Mouse (Mus musculus): ENCODE results near the gene Selenbp2.
A peak's percentile ranks its signal among the peaks of the same experiment; 100 is the strongest.
"Not testable (repeated sequence)": the region's sequence is repeated elsewhere in the genome, so short reads cannot be mapped to it uniquely, and the experiment has no call there.

Selenbp2 gene

DNA sequence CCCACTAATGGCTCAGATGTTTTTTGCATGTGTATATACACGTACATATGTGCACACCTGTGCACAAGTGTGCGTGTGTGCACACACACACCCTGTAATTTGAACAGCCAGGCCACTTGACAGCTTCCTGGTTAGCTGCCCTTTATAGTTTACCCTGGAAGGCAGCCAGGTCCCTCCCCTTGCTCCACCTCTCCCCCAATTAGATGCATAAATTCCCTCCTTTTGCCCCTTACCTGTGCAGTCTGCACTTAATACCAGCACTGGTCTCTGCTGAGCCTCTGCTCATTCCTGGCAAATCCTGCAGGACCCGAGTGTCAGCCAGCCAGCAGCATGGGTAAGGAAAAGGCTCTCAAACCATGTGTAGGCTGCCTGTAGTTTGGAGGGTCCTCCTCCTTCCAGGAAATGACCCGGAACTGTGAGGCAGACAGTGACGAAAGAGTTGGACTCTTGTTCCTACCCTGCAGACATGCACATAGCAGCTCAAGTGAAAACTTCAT, at the start of gene Selenbp2:
Gene Selenbp2, plus strand, starts transcription at position 228 of the 497 bp plus-strand sequence.
- peak in 1 of 2 experiments; percentile 31 for DNase-seq (ENCODE audit: low spot score in 2 of 2)

DNA sequence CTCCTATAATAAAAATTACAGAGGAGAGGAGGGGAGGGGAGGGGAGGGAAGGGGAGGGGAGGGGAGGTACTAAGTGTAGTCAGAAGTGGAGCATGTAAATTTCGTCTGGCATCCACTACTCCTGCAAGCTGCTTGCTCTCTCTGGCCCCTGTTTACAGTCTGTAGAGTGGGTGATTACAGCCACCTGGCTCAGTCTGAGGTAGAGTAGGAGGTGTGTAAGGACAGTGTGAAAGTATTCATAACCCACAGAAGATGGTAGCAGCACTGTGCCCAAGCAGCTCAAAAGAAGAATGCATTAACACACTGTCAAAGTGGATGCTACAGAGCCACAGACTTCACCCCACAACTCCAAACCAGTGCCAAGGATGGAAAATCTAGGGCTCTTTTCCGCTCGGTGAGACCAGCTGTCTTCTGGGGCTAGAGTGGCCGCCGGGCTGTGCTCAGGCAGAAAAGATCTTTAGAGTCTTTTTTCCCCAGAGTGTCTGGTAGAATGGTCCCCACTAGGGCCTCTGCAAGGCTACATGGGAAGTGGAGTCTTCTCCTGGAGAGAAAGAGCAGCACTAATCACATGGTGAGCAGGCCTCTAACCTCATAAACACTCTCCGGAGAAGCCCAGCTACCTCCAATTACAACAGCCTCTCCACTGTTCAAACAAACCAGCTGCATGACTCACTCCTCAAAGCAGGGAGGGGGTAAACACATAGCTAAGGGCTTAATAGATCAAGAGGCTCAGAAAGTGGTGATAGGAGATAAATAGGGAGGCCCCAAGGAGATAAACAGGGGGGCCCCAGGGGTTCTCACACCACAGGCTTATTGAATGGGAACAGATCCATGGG, 44.4 kb upstream of the Selenbp2 start:
- peak; percentile 28 to 64 for DNase-seq (ENCODE audit: low spot score in 2 of 2)

DNA sequence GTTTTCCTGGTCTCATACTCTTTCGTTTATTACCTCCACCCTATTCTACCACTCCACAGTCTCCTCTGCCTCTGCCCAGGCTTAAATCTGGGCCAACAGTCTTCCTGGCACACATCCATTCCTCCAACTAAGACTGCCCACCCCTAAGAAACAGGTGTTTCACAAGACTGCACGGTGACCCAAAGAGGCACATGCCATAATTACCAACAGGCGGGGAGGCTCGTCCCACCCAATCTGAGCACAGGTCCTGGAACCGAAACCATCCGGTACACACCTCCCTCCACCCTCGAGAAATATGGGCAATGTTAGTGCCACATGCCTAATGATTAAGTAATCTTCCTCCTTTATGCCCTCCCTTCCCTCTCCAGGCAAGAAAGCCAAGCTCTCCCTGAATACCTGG, 42.9 kb upstream of the Selenbp2 start:
- DNase-seq (ENCODE audit: low spot score in 2 of 2): no peak

DNA sequence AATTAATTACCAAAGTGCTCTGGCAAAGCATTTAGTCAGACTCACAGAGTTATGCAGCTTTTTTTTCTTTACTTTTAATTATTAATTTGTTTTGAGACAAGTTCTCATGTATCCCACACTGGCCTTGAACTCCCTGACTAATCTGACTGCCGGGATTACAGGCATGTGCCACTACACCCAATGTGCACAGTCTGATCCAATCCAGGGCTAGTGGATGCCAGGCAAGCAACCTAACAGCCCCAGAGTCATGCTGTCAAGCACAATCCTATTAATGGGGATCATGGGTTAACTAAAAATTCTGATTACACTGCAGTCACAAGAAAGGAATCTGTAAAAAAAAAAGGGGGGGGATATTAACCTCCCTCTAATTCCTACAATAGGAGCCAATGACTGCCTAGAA, 39.4 kb upstream of the Selenbp2 start:
- DNase-seq (ENCODE audit: low spot score in 2 of 2): not testable (repeated sequence)

- DNase-seq (ENCODE audit: low spot score in 2 of 2): not testable (repeated sequence)
Observed at GRCm38 (mm10) chr3:94657852-94658739, 35.3 kb upstream of the Selenbp2 start.

DNA sequence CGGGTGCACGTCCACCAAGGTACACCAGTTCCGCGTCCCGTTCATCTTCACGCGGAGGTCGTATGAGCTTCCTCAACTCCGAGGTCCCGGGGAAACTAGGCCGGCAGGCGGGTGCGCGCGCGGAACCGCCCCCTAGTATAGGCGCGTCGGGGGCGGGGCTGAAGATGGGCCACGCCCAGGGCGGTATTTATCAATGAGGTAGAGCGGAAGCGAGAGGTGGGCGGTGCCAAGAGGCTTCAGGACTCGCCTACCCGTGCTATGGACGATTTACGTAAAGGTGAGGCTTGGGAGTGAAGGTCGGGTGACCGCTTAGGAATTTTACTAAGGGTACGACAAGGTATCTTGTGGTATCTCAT, 34.6 kb upstream of the Selenbp2 start, which contains the start of gene Tuft1:
Gene Tuft1, minus strand, starts transcription at position 133 of the 356 bp plus-strand sequence.
- peak; percentile 67 to 79 for DNase-seq (ENCODE audit: low spot score in 2 of 2)

- DNase-seq (ENCODE audit: low spot score in 2 of 2): not testable (repeated sequence)
Observed at GRCm38 (mm10) chr3:94659142-94659748, 34.1 kb upstream of the Selenbp2 start.

- not testable (repeated sequence) for DNase-seq (ENCODE audit: low spot score in 2 of 2)
Observed at GRCm38 (mm10) chr3:94660841-94661240, 32.5 kb upstream of the Selenbp2 start.

GRCm38 (mm10) chr3:94665060-94665802, 28.1 kb upstream of the Selenbp2 start:
- not testable (repeated sequence) for DNase-seq (ENCODE audit: low spot score in 2 of 2)

- DNase-seq (ENCODE audit: low spot score in 2 of 2): not testable (repeated sequence)
Observed at GRCm38 (mm10) chr3:94665896-94666295, 27.5 kb upstream of the Selenbp2 start.

DNA sequence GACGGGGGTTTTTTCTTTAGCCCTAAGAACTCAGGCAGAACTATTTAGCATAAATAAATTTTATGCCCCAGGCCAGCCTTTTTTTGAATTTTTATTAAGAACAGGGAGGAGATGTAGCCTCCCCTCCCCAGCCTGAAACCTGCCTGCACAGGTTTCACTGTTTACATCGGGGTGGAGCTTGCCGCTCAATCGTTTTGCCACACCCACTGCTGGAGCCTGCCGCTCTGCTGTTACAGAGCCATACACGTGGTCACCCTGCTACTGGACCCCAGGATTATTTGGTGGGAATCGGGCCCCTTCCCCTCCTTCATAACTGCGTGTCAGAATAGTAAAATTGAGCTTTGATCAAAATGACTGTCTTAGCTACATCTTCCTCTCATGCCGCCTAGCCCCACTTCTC, 18.3 kb upstream of the Selenbp2 start:
- peak in 1 of 2 experiments; percentile 29 for DNase-seq (ENCODE audit: low spot score in 2 of 2)

GRCm38 (mm10) chr3:94679351-94679841, 14.0 kb upstream of the Selenbp2 start:
- peak in 1 of 2 experiments; percentile 50 for DNase-seq (ENCODE audit: low spot score in 2 of 2)

- not testable (repeated sequence) for DNase-seq (ENCODE audit: low spot score in 2 of 2)
Observed at GRCm38 (mm10) chr3:94680032-94680431, 13.3 kb upstream of the Selenbp2 start.

GRCm38 (mm10) chr3:94680783-94681182, 12.6 kb upstream of the Selenbp2 start:
- peak in 1 of 2 experiments; percentile 56 for DNase-seq (ENCODE audit: low spot score in 2 of 2)

DNA sequence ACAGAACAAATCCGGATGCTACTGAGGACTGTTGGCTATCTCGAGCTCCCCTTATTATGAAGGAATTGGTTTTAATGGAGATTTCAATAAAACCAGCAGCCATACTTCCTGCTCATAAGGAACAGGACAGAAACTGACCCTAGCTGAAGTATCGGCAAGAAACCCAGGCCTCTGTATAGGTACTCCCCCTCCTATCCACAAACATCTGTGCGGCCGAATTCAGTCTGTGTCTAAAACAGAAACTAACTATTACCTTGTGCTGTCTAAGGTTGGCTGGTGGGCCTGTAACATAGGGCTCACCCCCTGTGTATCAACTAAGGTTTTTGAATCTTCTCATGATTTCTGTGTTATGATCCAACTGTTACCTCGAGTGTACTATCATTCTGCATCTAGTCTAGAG, 9.7 kb upstream of the Selenbp2 start:
- no peak for DNase-seq (ENCODE audit: low spot score in 2 of 2)

- not testable (repeated sequence) for DNase-seq (ENCODE audit: low spot score in 2 of 2)
Observed at GRCm38 (mm10) chr3:94685989-94686772, 7.2 kb upstream of the Selenbp2 start.

DNA sequence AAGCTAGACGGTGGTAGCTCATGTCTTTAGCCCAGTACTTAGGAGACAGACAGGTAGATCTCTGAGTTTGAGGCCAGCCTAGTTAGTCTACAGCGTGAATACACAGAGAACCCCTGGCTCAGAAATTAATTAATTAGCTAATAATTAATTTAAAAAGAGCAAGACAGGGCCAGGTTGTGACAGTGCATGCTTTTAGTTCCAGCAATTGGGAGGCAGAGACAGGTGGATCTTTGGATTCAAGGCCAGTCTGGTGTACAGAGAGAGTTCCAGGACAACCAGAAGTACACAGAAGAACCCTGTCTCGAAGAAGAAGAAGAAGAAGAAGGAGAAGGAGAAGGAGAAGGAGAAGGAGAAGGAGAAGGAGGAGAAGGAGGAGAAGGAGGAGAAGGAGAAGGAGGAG, 4.7 kb upstream of the Selenbp2 start:
- DNase-seq (ENCODE audit: low spot score in 2 of 2): not testable (repeated sequence)

DNA sequence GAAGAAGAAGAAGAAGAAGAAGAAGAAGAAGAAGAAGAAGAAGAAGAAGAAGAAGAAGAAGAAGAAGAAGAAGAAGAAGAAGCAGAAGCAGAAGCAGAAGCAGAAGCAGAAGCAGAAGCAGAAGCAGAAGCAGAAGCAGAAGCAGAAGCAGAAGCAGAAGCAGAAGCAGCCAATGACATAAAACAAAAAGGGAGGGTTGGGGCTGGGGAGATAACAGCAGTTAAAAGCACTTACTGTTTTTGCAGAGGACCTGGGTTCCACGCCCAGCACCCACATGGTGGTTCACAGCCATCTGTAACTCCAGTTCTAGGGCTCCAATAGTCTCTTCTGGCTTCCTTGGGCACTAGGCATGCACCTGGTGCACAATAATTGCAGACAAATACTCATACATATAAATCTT, 4.2 kb upstream of the Selenbp2 start:
- DNase-seq (ENCODE audit: low spot score in 2 of 2): not testable (repeated sequence)

GRCm38 (mm10) chr3:94690162-94690561, 3.2 kb upstream of the Selenbp2 start:
- not testable (repeated sequence) for DNase-seq (ENCODE audit: low spot score in 2 of 2)

Data from urinary bladder, adult 18-20 months (tissue).